Mouse (Mus musculus) ES-Bruce4 (cell line): ENCODE data around the gene Gpd2.

ENCODE experiments used
- CTCF ChIP-seq: IDR thresholded peaks from one replicate; pipeline ENCODE4 v1.8.1; 2011; ENCODE audit warnings: low read depth, low read length
- EP300 ChIP-seq: IDR thresholded peaks from 2 replicates; pipeline ENCODE4 v1.6.1; 2011; ENCODE audit warnings: low read depth, low read length; ENCODE audit not compliant: insufficient read depth
- POLR2A ChIP-seq: IDR thresholded peaks from one replicate; pipeline ENCODE4 v1.8.1; 2011; ENCODE audit warnings: low read length; ENCODE audit not compliant: insufficient read depth

DNA sequence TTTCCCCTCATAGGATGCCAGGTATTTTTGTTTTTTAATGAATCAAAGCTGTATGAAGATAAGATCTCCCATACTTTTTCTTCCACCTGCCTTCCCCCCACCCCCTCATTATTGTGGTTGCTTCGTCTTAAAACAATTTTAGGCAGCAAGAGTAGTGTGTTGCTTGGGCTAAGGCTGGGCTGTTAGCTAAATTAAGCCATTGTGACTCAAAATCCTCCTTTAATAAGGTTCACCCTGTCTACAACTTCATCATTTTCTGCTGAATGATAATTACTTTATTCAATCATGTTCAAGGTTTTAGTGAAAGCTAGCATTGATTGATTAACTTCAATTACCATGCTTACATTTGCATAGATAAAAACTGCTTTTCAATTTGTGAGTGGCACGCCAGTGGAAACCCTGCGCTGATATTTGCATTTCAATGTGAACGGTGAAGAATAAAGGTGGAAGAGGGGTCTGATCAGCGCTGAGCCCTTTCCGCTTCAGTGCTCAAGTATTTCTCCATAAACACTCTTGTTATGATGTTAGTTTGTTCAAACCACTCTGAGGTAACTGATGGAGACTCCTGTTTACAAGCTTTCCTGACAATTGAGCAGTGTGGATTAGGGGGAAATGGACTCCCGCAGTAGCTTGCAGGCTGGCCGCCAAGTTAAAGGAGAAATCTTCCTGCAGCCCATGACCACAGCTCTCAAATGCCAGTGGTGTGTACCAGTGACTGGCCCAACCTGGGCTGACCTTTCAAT lies 140.9 kb downstream of the Gpd2 start:
- TF ChIP-seq CTCF (no peak), POLR2A (no peak), EP300 (no peak)
